Mouse (Mus musculus): Measurements from ENCODE around the gene Olfr397.

Gene Olfr397

DNA sequence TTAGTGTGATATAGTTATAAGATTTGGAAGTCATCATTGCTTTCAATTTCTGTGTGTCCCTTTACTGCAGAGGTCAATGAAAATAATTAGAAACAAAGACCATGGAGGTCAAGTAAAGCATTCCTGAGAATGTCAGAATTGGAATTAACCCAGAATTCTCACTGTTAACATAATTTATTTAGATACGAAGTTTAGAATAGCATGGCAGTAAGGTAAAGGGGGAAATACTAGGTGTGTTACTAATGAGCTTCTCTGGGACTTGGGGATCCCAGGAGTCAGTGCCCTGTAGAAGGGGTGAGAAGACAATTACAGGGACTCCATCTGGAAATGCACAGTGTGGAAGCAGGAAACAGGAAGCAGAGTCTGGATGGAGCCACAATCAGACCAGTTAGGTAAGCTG lies at the start of gene Olfr397:
Gene Olfr397 (plus strand): TSS at position 301 of the 400 bp plus-strand sequence.
- no peaks in the 10 kb centered on the region for H3K27me3 ChIP-seq (ENCODE audit: control insufficient read depth, insufficient read depth, low read length, poor library complexity, severe bottlenecking)
- no peaks in the 10 kb centered on the region for H3K36me3 ChIP-seq (ENCODE audit: control insufficient read depth, insufficient read depth, low read length, poor library complexity, severe bottlenecking)
- no peak for DNase-seq (ENCODE audit: low read depth, low spot score)

DNA sequence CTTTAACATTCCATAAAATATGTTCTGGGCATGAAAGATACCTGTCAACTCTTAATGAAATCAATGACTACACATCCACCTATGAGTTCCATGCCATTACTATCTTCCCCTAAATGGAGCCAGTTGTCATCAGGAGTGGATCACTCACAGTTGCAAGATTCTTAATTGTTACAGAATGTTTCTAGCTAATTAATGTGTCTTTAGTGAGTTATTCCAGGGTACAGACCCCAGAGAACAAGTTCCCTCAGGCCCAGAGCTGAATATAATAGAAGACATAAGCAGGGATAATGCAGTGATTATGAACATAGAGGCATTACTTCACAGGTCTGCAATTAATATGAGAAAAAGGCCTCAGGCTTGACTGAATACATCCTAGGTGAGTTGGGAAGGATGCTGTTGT lies 24.2 kb upstream of the Olfr397 start, which contains the start of gene Olfr23:
Gene Olfr23 (plus strand): TSS at position 301 of the 400 bp plus-strand sequence.
- DNase-seq (ENCODE audit: low read depth, low spot score), result no peak
- no peaks in the 10 kb centered on the region for H3K36me3 ChIP-seq (ENCODE audit: control insufficient read depth, insufficient read depth, low read length, poor library complexity, severe bottlenecking)
- no peaks in the 10 kb centered on the region for H3K27me3 ChIP-seq (ENCODE audit: control insufficient read depth, insufficient read depth, low read length, poor library complexity, severe bottlenecking)

DNA sequence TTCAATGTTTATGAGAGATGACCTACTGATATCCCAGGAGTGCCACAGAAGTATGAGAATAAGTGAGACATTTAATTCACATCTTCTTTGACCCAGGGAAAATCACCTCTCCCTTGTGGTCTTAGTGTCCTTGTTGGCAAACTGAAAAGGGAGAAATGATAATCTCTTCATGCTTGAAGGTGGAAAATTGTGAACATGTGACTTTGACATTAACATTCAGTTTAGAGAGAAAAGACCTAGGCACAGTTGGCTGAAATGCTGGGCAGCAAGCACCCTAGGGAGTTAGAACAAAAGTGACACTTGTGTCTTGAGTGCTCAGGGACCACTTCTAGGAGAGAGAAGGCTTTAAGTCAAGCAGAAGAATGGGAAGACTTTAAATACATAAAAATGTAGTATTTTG lies 29.7 kb downstream of the Olfr397 start, which contains the start of gene Olfr398:
Gene Olfr398 (minus strand): TSS at position 101 of the 400 bp plus-strand sequence.
- DNase-seq (ENCODE audit: low read depth, low spot score), result no peak
- Histone ChIP-seq H3K27me3 (ENCODE audit: control insufficient read depth, insufficient read depth, low read length, poor library complexity, severe bottlenecking) (no peaks in the 10 kb centered on the region), H3K36me3 (ENCODE audit: control insufficient read depth, insufficient read depth, low read length, poor library complexity, severe bottlenecking) (no peaks in the 10 kb centered on the region)

DNA sequence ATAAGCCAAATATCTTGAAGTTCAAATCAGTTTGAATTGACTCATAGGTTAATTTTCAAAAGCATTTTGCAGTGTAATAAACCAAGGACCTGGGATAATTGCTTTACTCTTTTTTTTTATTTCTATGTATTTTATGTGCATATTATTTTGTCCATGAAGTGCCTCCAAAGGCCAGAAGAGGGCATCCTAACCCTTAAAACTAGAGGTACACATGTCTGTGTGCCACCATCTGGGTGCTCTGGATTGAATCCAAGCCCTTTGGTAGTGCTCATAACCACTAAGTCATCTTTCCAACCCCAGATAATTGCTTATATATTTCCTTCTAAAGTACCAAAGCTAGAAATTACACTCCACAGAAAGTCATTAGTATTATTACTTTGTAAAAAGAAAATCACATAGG lies 32.5 kb downstream of the Olfr397 start:
- H3K27me3 ChIP-seq (ENCODE audit: control insufficient read depth, insufficient read depth, low read length, poor library complexity, severe bottlenecking), result no peaks in the 10 kb centered on the region
- no peak for DNase-seq (ENCODE audit: low read depth, low spot score)
- H3K36me3 ChIP-seq (ENCODE audit: control insufficient read depth, insufficient read depth, low read length, poor library complexity, severe bottlenecking), result no peaks in the 10 kb centered on the region

All from splenic B cell, adult 2 months (primary cell).